Mouse (Mus musculus): ENCODE measurements around the gene Grm4. TPM values are rescaled to one million over a fixed set of nuclear protein-coding genes. Genes with fewer than 3 reads are reported as not detected.

The Grm4 gene
- total and polyA plus RNA-seq, 3 experiments: 0.13 to 0.47 (median 0.16) TPM

DNA sequence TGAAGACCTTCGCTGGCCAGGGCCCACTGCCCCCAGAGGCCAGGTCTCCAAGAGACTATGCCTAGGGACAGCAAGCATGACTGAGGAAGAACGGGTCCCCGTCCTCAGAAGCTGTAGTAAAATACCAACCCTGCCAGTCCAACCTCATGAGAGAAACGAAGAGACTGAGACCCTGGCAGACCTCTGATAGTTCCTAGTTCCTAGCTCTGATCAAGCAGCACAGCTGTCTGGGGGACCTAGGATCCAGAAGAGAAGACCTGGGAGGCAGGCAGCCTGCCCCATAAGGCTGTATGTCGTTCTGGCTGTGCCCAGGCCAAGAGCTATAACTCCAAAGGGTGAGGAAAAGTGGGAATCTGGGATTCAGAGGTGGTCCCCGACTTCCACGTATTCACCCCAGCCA lies 17.3 kb downstream of the Grm4 start:
- DNase-seq: no peak
- 59% methylated on average over 7 of the region's 7 CpGs for whole genome bisulfite sequencing
- TF ChIP-seq EP300 (IDR thresholded peaks at IDR 0.05; ENCODE audit: insufficient read depth, low read depth, low read length) (no peak), POLR2A (IDR thresholded peaks at IDR 0.05; ENCODE audit: insufficient read depth, low read depth, low read length) (no peak), CTCF (IDR thresholded peaks at IDR 0.05) (no peak)
- peaks cover 3% of the 10 kb centered on the region; the same call in 1 of the 2 replicates for H3K27me3 ChIP-seq (ENCODE audit: control insufficient read depth, insufficient read depth, low read length)
- H3K4me3 ChIP-seq: no peak overlapping the region
- H3K36me3 ChIP-seq (ENCODE audit: control insufficient read depth, insufficient read depth, low read length): no peaks in the 10 kb centered on the region
- H3K4me1 ChIP-seq (ENCODE audit: control insufficient read depth, insufficient read depth, low read length): no peaks in the 10 kb centered on the region
- intact Hi-C loops (cut with DNase I): no loop called here
- no peaks in the 10 kb centered on the region for H3K79me2 ChIP-seq (replicated peaks; ENCODE audit: control insufficient read depth, insufficient read depth, low read length)
- no peak overlapping the region for H3K27ac ChIP-seq
- H3K9ac ChIP-seq (ENCODE audit: low read depth, low read length): no peak overlapping the region

- no peak overlapping the region for H3K4me3 ChIP-seq
- TF ChIP-seq EP300 (IDR thresholded peaks at IDR 0.05; ENCODE audit: insufficient read depth, low read depth, low read length) (no peak), CTCF (IDR thresholded peaks at IDR 0.05) (no peak), POLR2A (IDR thresholded peaks at IDR 0.05; ENCODE audit: insufficient read depth, low read depth, low read length) (no peak)
- no peak overlapping the region for H3K9ac ChIP-seq (ENCODE audit: low read depth, low read length)
- 52% methylated on average over 31 of the region's 31 CpGs for WGBS
- peaks cover 3% of the 10 kb centered on the region; the same call in 1 of the 2 replicates for H3K27me3 ChIP-seq (ENCODE audit: control insufficient read depth, insufficient read depth, low read length)
- H3K36me3 ChIP-seq (ENCODE audit: control insufficient read depth, insufficient read depth, low read length): no peaks in the 10 kb centered on the region
- H3K4me1 ChIP-seq (ENCODE audit: control insufficient read depth, insufficient read depth, low read length): no peaks in the 10 kb centered on the region
- no peak for DNase-seq
- H3K79me2 ChIP-seq (replicated peaks; ENCODE audit: control insufficient read depth, insufficient read depth, low read length): no peaks in the 10 kb centered on the region
- H3K27ac ChIP-seq: no peak overlapping the region
- intact Hi-C loops (cut with DNase I): no loop called here
Observed at GRCm38 (mm10) chr17:27502736-27503445, 18.3 kb downstream of the Grm4 start.

- H3K27me3 ChIP-seq (ENCODE audit: control insufficient read depth, insufficient read depth, low read length): peaks cover 3% of the 10 kb centered on the region; the same call in 1 of the 2 replicates
- H3K36me3 ChIP-seq (ENCODE audit: control insufficient read depth, insufficient read depth, low read length): no peaks in the 10 kb centered on the region
- H3K4me3 ChIP-seq: no peak overlapping the region
- TF ChIP-seq EP300 (IDR thresholded peaks at IDR 0.05; ENCODE audit: insufficient read depth, low read depth, low read length): no peak
- no peak for TF ChIP-seq CTCF (IDR thresholded peaks at IDR 0.05)
- TF ChIP-seq POLR2A (IDR thresholded peaks at IDR 0.05; ENCODE audit: insufficient read depth, low read depth, low read length): no peak
- no peak overlapping the region for H3K27ac ChIP-seq
- no peak overlapping the region for H3K9ac ChIP-seq (ENCODE audit: low read depth, low read length)
- H3K4me1 ChIP-seq (ENCODE audit: control insufficient read depth, insufficient read depth, low read length): no peaks in the 10 kb centered on the region
- no peak for DNase-seq
- H3K79me2 ChIP-seq (replicated peaks; ENCODE audit: control insufficient read depth, insufficient read depth, low read length): no peaks in the 10 kb centered on the region
- WGBS: 26% methylated on average over 14 of the region's 14 CpGs
- intact Hi-C loops (cut with DNase I): no loop called here
Observed at GRCm38 (mm10) chr17:27502288-27502687, 18.9 kb downstream of the Grm4 start.

DNA sequence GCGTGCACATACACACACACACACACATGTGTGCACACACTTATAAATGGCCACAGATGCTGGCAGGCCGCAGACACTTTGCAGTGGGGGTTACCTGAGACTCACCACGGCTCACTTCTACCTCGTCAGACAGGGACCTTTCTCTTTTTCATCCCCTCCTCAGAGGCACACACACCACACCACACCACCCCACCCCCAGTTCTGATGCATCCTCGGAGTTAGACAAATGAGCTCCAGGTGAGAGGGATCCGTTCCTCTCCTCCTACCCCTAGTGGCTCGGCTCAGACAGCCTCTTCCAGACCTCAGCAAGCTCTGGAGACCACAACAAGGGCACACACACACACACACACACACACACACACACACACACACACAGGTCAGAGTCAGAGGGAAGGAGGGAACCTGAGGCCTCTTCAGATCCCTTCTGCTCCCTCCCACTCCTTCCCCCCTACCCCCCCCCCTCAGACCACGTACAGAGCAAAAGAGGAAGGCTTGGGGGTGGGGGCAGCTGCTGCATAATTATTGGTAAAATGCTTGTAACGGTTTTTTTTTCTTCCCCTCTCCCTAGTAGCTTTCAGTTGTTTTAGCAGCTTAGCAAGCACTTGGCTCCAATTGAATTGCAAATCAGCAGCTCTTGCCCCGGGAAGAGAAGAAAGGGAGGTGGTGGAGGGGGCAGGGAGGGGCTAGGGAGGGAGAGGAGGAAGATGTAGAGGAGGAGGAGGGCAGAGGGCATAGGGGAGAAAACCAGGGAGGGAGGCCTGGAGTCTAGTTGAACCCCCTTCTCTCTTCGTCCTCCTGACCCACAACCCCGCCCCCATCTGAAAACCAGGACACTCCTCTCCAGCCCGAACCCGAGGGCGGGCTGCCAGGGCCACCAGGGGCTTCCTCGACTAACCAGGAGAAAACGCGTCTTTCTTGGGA lies 19.6 kb downstream of the Grm4 start:
- no peaks in the 10 kb centered on the region for H3K4me1 ChIP-seq (ENCODE audit: control insufficient read depth, insufficient read depth, low read length)
- no peak for TF ChIP-seq EP300 (IDR thresholded peaks at IDR 0.05; ENCODE audit: insufficient read depth, low read depth, low read length)
- TF ChIP-seq POLR2A (IDR thresholded peaks at IDR 0.05; ENCODE audit: insufficient read depth, low read depth, low read length): no peak
- no peak for TF ChIP-seq CTCF (IDR thresholded peaks at IDR 0.05)
- H3K79me2 ChIP-seq (replicated peaks; ENCODE audit: control insufficient read depth, insufficient read depth, low read length): no peaks in the 10 kb centered on the region
- 19% methylated on average over 18 of the region's 18 CpGs for WGBS
- intact Hi-C loops (cut with DNase I): no loop called here
- H3K9ac ChIP-seq (ENCODE audit: low read depth, low read length): no peak overlapping the region
- H3K27ac ChIP-seq: no peak overlapping the region
- peaks cover 3% of the 10 kb centered on the region; the same call in 1 of the 2 replicates for H3K27me3 ChIP-seq (ENCODE audit: control insufficient read depth, insufficient read depth, low read length)
- no peak for DNase-seq
- no peaks in the 10 kb centered on the region for H3K36me3 ChIP-seq (ENCODE audit: control insufficient read depth, insufficient read depth, low read length)
- H3K4me3 ChIP-seq: no peak overlapping the region

GRCm38 (mm10) chr17:27500811-27501210 lies 20.4 kb downstream of the Grm4 start:
- intact Hi-C loops (cut with DNase I): no loop called here
- Histone ChIP-seq H3K27me3 (ENCODE audit: control insufficient read depth, insufficient read depth, low read length) (peaks cover 3% of the 10 kb centered on the region; the same call in 1 of the 2 replicates), H3K79me2 (replicated peaks; ENCODE audit: control insufficient read depth, insufficient read depth, low read length) (no peaks in the 10 kb centered on the region), H3K4me3 (no peak overlapping the region), H3K36me3 (ENCODE audit: control insufficient read depth, insufficient read depth, low read length) (no peaks in the 10 kb centered on the region), H3K9ac (ENCODE audit: low read depth, low read length) (no peak overlapping the region), H3K27ac (no peak overlapping the region), H3K4me1 (ENCODE audit: control insufficient read depth, insufficient read depth, low read length) (no peaks in the 10 kb centered on the region)
- no peak for TF ChIP-seq CTCF (IDR thresholded peaks at IDR 0.05)
- no peak for TF ChIP-seq EP300 (IDR thresholded peaks at IDR 0.05; ENCODE audit: insufficient read depth, low read depth, low read length)
- DNase-seq: no peak
- WGBS: 50% methylated on average over 4 of the region's 4 CpGs

Data from heart, adult 2 months (tissue).